Mouse (Mus musculus) brain, embryonic 14.5 days (tissue): Measurements from ENCODE around the gene Ankrd6.

ENCODE experiments used
- CTCF ChIP-seq: fragments of 200-500 bp; IDR thresholded peaks from 2 replicates; pipeline ENCODE4 v1.5.1; 2012; ENCODE audit warnings: inconsistent platforms, mild to moderate bottlenecking, moderate library complexity, borderline replicate concordance; ENCODE audit not compliant: insufficient read depth, insufficient read length; ENCODE audit errors: extremely low read depth
- POLR2A ChIP-seq: fragments of 200-500 bp; IDR thresholded peaks from 2 replicates; pipeline ENCODE4 v1.6.1; 2012; ENCODE audit warnings: mild to moderate bottlenecking, inconsistent platforms, borderline replicate concordance; ENCODE audit not compliant: poor library complexity, insufficient read depth, insufficient read length, severe bottlenecking; ENCODE audit errors: extremely low read depth

GRCm38 (mm10) chr4:32922871-32923270 is 27.8 kb downstream of the Ankrd6 start:
- TF ChIP-seq CTCF, result no peak
- TF ChIP-seq POLR2A, result no peak
